Mouse (Mus musculus) lung, embryonic 14.5 days (tissue): ENCODE results near the gene Ppp1r3c. TPM values are rescaled to one million over a fixed set of nuclear protein-coding genes. Genes with fewer than 3 reads are reported as not detected.

Experiments
- ATAC-seq: fragments of 200-750 bp; cut with Nextera tagmentation; 2 replicates; pipeline ENCODE4 v1.8.0; 2017; ENCODE audit warnings: mild to moderate bottlenecking, moderate TSS enrichment, moderate library complexity; ENCODE audit not compliant: insufficient read depth
- DNase-seq: peaks from one replicate; pipeline ENCODE4 v3.0.0-alpha.2; 2015
- H3K27ac ChIP-seq: fragments of 300-500 bp; sonication (generic); 2 replicates; pipeline ENCODE4 v1.5.1; 2014; ENCODE audit warnings: low read depth, mild to moderate bottlenecking, moderate library complexity
- H3K27me3 ChIP-seq: fragments of 300-500 bp; sonication (generic); 2 replicates; pipeline ENCODE4 v1.6.1; 2014; ENCODE audit warnings: low read length, control low read depth; ENCODE audit not compliant: insufficient read depth
- H3K36me3 ChIP-seq: fragments of 300-500 bp; sonication (generic); 2 replicates; pipeline ENCODE4 v1.6.1; 2014; ENCODE audit warnings: control low read depth; ENCODE audit not compliant: insufficient read depth
- H3K4me1 ChIP-seq: fragments of 300-500 bp; sonication (generic); 2 replicates; pipeline ENCODE4 v1.6.1; 2014; ENCODE audit warnings: antibody characterized with exemption, control low read depth; ENCODE audit not compliant: insufficient read depth
- H3K4me2 ChIP-seq: fragments of 300-500 bp; sonication (generic); 2 replicates; pipeline ENCODE4 v1.6.1; 2014; ENCODE audit warnings: mild to moderate bottlenecking
- H3K4me3 ChIP-seq: fragments of 300-500 bp; sonication (generic); 2 replicates; pipeline ENCODE4 v1.5.1; 2014; ENCODE audit warnings: low read depth, low read length
- H3K9ac ChIP-seq: fragments of 300-500 bp; sonication (generic); 2 replicates; pipeline ENCODE4 v1.6.1; 2014
- H3K9me3 ChIP-seq: fragments of 300-500 bp; sonication (generic); 2 replicates; pipeline ENCODE4 v1.6.1; 2016; ENCODE audit warnings: low read depth, low read length, control low read depth
- CTCF ChIP-seq: IDR thresholded peaks from 2 replicates; pipeline ENCODE4 v1.5.1; 2016; ENCODE audit warnings: antibody characterized with exemption, low read depth
- WGBS: fragments of 180-500 bp; shearing (Covaris S2); extraction: QIAGEN DNeasy Blood & Tissue Kit; methylation state at CpG from one replicate; pipeline ENCODE4 v1.1.7; 2014; 5-methylcytosine and 5-hydroxymethylcytosine counted together
- polyA plus RNA-seq: library from polyadenylated mRNA; unstranded; fragments of >200 nt; fragmentation: Nextera tagmentation; extraction: Ambion mirVana; gene quantifications from 2 replicates; pipeline ENCODE4 v1.2.1, GENCODE M21; 2014

The Ppp1r3c gene
- polyA plus RNA-seq, 1 experiment from 2014 or later: 67.5 TPM

GRCm38 (mm10) chr19:36682560-36682959, 53.9 kb downstream of the Ppp1r3c start:
- H3K36me3 ChIP-seq: no peaks in the 10 kb centered on the region
- H3K9me3 ChIP-seq: no peaks in the 10 kb centered on the region
- no peak overlapping the region for H3K9ac ChIP-seq
- ATAC-seq (no peak), DNase-seq (no peak)
- H3K27ac ChIP-seq: no peak overlapping the region
- H3K27me3 ChIP-seq: no peaks in the 10 kb centered on the region
- no peak for TF ChIP-seq CTCF
- no peak overlapping the region for H3K4me2 ChIP-seq
- H3K4me3 ChIP-seq: no peak overlapping the region
- peaks cover 43% of the 10 kb centered on the region for H3K4me1 ChIP-seq
- WGBS: 68% methylated on average over 2 of the region's 2 CpGs

Other genes starting within 250 kb of the Ppp1r3c start
- gene Hectd2, start 182.0 kb downstream of the Ppp1r3c start, polyA plus RNA-seq: 4.8 and 5.2 TPM in 2 replicates
- gene Tnks2, start 97.6 kb upstream of the Ppp1r3c start, polyA plus RNA-seq: 81.7 and 87.2 TPM in 2 replicates
- 5.5 and 6.0 TPM in 2 replicates for gene Fgfbp3, start 183.0 kb upstream of the Ppp1r3c start, polyA plus RNA-seq
- 19.8 and 20.3 TPM in 2 replicates for gene Btaf1, start 189.4 kb upstream of the Ppp1r3c start, polyA plus RNA-seq